Mouse (Mus musculus): ENCODE results near the gene Pdk2. TPM values are rescaled to one million over a fixed set of nuclear protein-coding genes. Genes with fewer than 3 reads are reported as not detected.

Pdk2 gene
- total RNA-seq, 1 experiment, result 1.7 TPM

DNA sequence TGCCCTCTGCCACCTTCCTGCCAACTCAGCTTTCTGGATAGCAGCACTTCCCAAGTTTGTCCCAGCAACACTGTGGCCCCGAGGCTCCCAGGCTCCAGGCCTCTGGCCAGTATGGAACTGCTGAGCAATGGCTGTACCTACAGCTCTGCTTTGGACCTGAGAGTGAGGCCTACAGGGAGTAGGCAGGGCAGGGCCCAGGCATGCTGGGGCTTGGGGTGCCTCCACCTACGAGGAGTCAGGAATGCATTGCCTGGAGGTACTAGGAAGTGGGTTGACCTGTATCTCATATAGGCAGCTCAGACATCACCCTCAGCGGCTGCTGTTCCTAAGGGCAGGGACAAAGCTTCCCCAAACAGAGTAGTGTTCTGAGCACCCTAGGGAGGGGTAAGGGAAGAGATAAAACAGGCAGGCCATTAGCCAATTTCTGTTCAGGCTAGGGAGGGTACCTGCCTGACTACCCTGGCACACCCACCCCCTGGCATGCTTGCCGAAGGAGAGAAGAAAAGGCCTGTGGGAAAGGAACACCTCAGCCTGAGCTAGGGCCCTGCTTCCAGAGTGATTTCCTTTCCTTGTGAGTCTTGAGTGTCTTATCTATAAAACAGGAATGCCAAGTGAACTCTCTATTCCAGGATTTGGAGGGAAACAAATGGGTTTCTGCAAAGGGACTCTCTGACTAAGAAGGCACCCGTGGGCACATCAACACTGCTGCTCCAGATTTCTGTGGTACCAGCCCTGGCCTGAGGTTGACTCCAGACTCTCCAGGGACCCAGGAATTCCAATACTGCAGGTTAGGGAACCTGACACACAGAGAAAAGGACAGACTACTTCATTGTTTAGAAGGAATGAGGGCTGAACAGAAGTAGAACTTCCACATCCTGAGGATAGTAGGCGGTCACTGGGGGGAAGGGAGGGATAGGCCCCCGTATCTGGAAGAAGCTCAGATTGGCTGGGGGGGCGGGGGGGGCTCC is 29.3 kb upstream of the Pdk2 start:
- Histone ChIP-seq H3K4me3 (ENCODE audit: insufficient read depth in 1 of 2, low read depth in 1 of 2, low read length in 2 of 2, poor library complexity in 1 of 2, severe bottlenecking in 1 of 2) (no peak overlapping the region), H3K9ac (ENCODE audit: insufficient read depth, low read depth, low read length, poor library complexity, severe bottlenecking) (no peak overlapping the region), H3K36me3 (ENCODE audit: control insufficient read depth, insufficient read depth, low read length, poor library complexity, severe bottlenecking) (peaks cover 7% of the 10 kb centered on the region), H3K4me1 (ENCODE audit: control insufficient read depth in 2 of 2, insufficient read depth in 2 of 2, low read length in 2 of 2, poor library complexity in 1 of 2) (peaks cover 10 to 39% of the 10 kb centered on the region in 2 experiments), H3K27ac (ENCODE audit: insufficient read depth, low read depth, low read length, poor library complexity, severe bottlenecking) (peak overlapping the region; percentile 33; the same call in 1 of the 2 replicates), H3K9me3 (ENCODE audit: control insufficient read depth, insufficient read depth, low read depth, low read length) (no peaks in the 10 kb centered on the region)
- in situ Hi-C loops (cut with MboI; ENCODE audit: low sequenced_read_pairs in 2 of 2, unreplicated experiment in 2 of 2), result no loop called here
- no peak for TF ChIP-seq HCFC1 (IDR thresholded peaks at IDR 0.05; ENCODE audit: borderline replicate concordance, insufficient read depth, low read length)
- no peak for TF ChIP-seq ZC3H11A (IDR thresholded peaks at IDR 0.05; ENCODE audit: borderline replicate concordance, low read depth, low read length)
- no peak for TF ChIP-seq ZNF384 (IDR thresholded peaks at IDR 0.05; ENCODE audit: low read depth, low read length)
- no peak for TF ChIP-seq CHD2 (IDR thresholded peaks at IDR 0.05; ENCODE audit: low read depth, low read length)
- no peak for TF ChIP-seq MAFK (IDR thresholded peaks at IDR 0.05; ENCODE audit: insufficient read depth, low read depth, low read length)
- no peak for DNase-seq (ENCODE audit: low read depth, low spot score)

DNA sequence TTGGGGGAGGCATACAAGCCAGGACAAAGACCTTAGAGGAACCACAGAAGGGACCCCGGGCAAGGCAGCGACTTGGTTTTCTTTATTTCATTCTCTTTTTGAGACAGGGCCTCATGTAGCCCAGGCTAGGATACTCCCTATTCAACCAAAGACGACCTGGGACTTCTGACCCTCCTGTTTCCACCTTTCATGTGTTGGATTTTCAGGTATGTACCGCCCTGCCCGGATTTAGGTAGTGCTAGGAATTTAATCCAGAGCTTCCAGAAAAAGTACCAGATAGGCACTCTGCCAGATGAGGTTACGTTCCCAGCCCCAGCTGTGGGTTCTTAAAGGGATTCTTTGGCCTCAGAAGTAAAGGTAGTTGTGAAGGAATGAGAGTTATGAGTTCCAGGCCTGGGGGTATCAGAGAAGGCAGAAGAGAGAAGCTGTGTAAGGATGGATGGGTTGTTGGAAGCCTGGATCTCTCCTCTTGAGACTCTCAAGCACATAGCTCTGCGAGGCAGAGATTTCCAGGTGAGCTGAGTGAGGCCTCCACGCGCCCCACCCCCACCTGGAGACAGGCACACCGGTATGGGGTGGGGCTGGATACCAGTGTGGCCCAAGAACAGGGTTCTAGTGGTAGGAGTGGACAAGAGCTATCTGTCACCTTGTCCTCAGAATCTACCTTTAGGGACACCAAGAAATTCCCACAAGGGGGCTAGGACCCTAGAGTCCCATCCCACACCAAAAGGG is 28.2 kb upstream of the Pdk2 start:
- DNase-seq (ENCODE audit: low read depth, low spot score), result no peak
- in situ Hi-C loops (cut with MboI; ENCODE audit: low sequenced_read_pairs in 2 of 2, unreplicated experiment in 2 of 2), result no loop called here
- peaks cover 9% of the 10 kb centered on the region for H3K36me3 ChIP-seq (ENCODE audit: control insufficient read depth, insufficient read depth, low read length, poor library complexity, severe bottlenecking)
- H3K4me1 ChIP-seq (ENCODE audit: control insufficient read depth in 2 of 2, insufficient read depth in 2 of 2, low read length in 2 of 2, poor library complexity in 1 of 2), result peaks cover 8 to 29% of the 10 kb centered on the region in 2 experiments
- TF ChIP-seq ZNF384 (IDR thresholded peaks at IDR 0.05; ENCODE audit: low read depth, low read length), result no peak
- TF ChIP-seq CHD2 (IDR thresholded peaks at IDR 0.05; ENCODE audit: low read depth, low read length), result no peak
- no peak for TF ChIP-seq ZC3H11A (IDR thresholded peaks at IDR 0.05; ENCODE audit: borderline replicate concordance, low read depth, low read length)
- no peak for TF ChIP-seq HCFC1 (IDR thresholded peaks at IDR 0.05; ENCODE audit: borderline replicate concordance, insufficient read depth, low read length)
- TF ChIP-seq MAFK (IDR thresholded peaks at IDR 0.05; ENCODE audit: insufficient read depth, low read depth, low read length), result no peak
- H3K9ac ChIP-seq (ENCODE audit: insufficient read depth, low read depth, low read length, poor library complexity, severe bottlenecking), result no peak overlapping the region
- no peaks in the 10 kb centered on the region for H3K9me3 ChIP-seq (ENCODE audit: control insufficient read depth, insufficient read depth, low read depth, low read length)
- no peak overlapping the region for H3K4me3 ChIP-seq (ENCODE audit: insufficient read depth in 1 of 2, low read depth in 1 of 2, low read length in 2 of 2, poor library complexity in 1 of 2, severe bottlenecking in 1 of 2)
- no peak overlapping the region for H3K27ac ChIP-seq (ENCODE audit: insufficient read depth, low read depth, low read length, poor library complexity, severe bottlenecking)

DNA sequence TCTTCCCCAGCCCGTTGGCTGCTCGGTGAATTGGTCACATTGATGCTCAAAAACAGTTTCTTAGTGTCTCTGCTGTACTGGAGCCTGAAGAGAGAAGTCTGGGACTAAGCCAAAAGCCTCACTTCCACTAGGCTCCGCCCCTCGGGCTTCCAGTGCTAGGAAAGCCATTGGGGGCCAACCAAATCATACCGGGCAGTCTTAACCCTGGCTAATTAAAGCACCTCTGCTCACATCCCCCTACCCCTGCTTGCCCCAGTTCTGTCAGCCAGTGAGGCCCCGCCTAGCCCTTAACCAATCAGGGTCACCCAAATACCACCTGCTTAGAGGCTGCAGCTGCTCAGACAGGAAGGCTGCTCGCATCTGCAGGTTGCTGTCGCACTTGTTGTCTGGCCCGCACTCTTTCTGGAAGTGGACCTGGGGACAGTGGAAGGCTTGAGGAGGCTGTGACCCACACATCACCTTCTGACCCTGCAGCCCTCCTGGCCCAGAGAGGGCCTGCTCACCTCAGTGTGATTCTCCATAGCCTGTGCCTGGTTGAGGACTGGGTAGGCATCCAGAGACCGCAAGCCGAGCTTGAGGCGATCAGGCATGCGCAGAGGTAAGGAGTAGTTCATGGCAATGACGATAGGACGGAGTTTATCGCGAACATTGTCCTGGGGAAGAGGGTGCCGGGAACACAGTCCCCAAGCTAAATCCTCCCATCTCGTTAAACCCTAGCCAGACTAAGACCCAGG is 15.8 kb upstream of the Pdk2 start:
- no peak for DNase-seq (ENCODE audit: low read depth, low spot score)
- TF ChIP-seq HCFC1 (IDR thresholded peaks at IDR 0.05; ENCODE audit: borderline replicate concordance, insufficient read depth, low read length) (no peak), CHD2 (IDR thresholded peaks at IDR 0.05; ENCODE audit: low read depth, low read length) (no peak), ZC3H11A (IDR thresholded peaks at IDR 0.05; ENCODE audit: borderline replicate concordance, low read depth, low read length) (no peak), MAFK (IDR thresholded peaks at IDR 0.05; ENCODE audit: insufficient read depth, low read depth, low read length) (no peak), ZNF384 (IDR thresholded peaks at IDR 0.05; ENCODE audit: low read depth, low read length) (no peak)
- Histone ChIP-seq H3K9me3 (ENCODE audit: control insufficient read depth, insufficient read depth, low read depth, low read length) (no peaks in the 10 kb centered on the region), H3K36me3 (ENCODE audit: control insufficient read depth, insufficient read depth, low read length, poor library complexity, severe bottlenecking) (peaks cover 56% of the 10 kb centered on the region), H3K4me3 (ENCODE audit: insufficient read depth in 1 of 2, low read depth in 1 of 2, low read length in 2 of 2, poor library complexity in 1 of 2, severe bottlenecking in 1 of 2) (peak overlapping the region; percentile 33 to 40), H3K27ac (ENCODE audit: insufficient read depth, low read depth, low read length, poor library complexity, severe bottlenecking) (no peak overlapping the region), H3K4me1 (ENCODE audit: control insufficient read depth in 2 of 2, insufficient read depth in 2 of 2, low read length in 2 of 2, poor library complexity in 1 of 2) (peaks cover 0 to 11% of the 10 kb centered on the region in 2 experiments; a peak in 1 of 4 replicates), H3K9ac (ENCODE audit: insufficient read depth, low read depth, low read length, poor library complexity, severe bottlenecking) (peak overlapping the region; percentile 36; the same call in 1 of the 2 replicates)
- in situ Hi-C loops (cut with MboI; ENCODE audit: low sequenced_read_pairs in 2 of 2, unreplicated experiment in 2 of 2), result no loop called here

DNA sequence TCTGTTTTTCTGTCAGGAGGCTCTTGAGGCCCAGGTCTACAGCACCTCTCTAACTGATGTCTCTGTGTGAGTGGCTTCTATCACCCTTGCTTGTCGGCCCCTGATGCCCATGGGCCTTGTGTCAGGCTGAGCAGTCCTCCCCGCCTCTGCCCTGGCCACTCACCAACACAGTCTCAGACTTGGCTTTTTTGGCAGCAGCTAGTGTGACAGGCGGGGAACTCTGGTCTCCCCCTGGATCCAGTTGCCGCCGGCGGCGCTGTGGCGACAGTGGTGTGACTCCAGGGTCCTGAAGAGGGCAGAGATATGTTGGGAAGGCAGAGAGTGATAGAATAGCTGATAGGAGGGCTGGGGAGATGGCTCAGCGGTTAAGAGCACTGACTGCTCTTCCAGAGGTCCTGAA is 11.9 kb upstream of the Pdk2 start:
- no peak overlapping the region for H3K27ac ChIP-seq (ENCODE audit: insufficient read depth, low read depth, low read length, poor library complexity, severe bottlenecking)
- TF ChIP-seq ZNF384 (IDR thresholded peaks at IDR 0.05; ENCODE audit: low read depth, low read length), result no peak
- TF ChIP-seq ZC3H11A (IDR thresholded peaks at IDR 0.05; ENCODE audit: borderline replicate concordance, low read depth, low read length), result no peak
- no peak for TF ChIP-seq CHD2 (IDR thresholded peaks at IDR 0.05; ENCODE audit: low read depth, low read length)
- TF ChIP-seq MAFK (IDR thresholded peaks at IDR 0.05; ENCODE audit: insufficient read depth, low read depth, low read length), result no peak
- TF ChIP-seq HCFC1 (IDR thresholded peaks at IDR 0.05; ENCODE audit: borderline replicate concordance, insufficient read depth, low read length), result no peak
- no peak overlapping the region for H3K4me3 ChIP-seq (ENCODE audit: insufficient read depth in 1 of 2, low read depth in 1 of 2, low read length in 2 of 2, poor library complexity in 1 of 2, severe bottlenecking in 1 of 2)
- peaks cover 0 to 10% of the 10 kb centered on the region in 2 experiments; a peak in 1 of 4 replicates for H3K4me1 ChIP-seq (ENCODE audit: control insufficient read depth in 2 of 2, insufficient read depth in 2 of 2, low read length in 2 of 2, poor library complexity in 1 of 2)
- in situ Hi-C loops (cut with MboI; ENCODE audit: low sequenced_read_pairs in 2 of 2, unreplicated experiment in 2 of 2), result no loop called here
- H3K9ac ChIP-seq (ENCODE audit: insufficient read depth, low read depth, low read length, poor library complexity, severe bottlenecking), result no peak overlapping the region
- H3K36me3 ChIP-seq (ENCODE audit: control insufficient read depth, insufficient read depth, low read length, poor library complexity, severe bottlenecking), result peaks cover 35% of the 10 kb centered on the region
- DNase-seq (ENCODE audit: low read depth, low spot score), result no peak
- no peaks in the 10 kb centered on the region for H3K9me3 ChIP-seq (ENCODE audit: control insufficient read depth, insufficient read depth, low read depth, low read length)
